Mouse (Mus musculus): ENCODE measurements around the gene Ccdc88c.
A peak's percentile ranks its signal among the peaks of the same experiment; 100 is the strongest.

Gene Ccdc88c

GRCm38 (mm10) chr12:100996378-100996898 lies 32.4 kb downstream of the Ccdc88c start:
- no peak for DNase-seq

- no peak for DNase-seq
These were observed 33.1 kb downstream of the Ccdc88c start for GRCm38 (mm10) chr12:100995607-100996377.

GRCm38 (mm10) chr12:100994140-100995015 lies 34.5 kb downstream of the Ccdc88c start:
- no peak for DNase-seq

- no peak for DNase-seq
These were observed 35.7 kb downstream of the Ccdc88c start for GRCm38 (mm10) chr12:100993146-100993545.

- DNase-seq, result no peak
These were observed 36.4 kb downstream of the Ccdc88c start for GRCm38 (mm10) chr12:100992505-100992904.

- no peak for DNase-seq
These were observed 37.7 kb downstream of the Ccdc88c start for GRCm38 (mm10) chr12:100991119-100991518.

- DNase-seq, result no peak
These were observed 38.6 kb downstream of the Ccdc88c start for GRCm38 (mm10) chr12:100990291-100990690.

- DNase-seq, result peak; percentile 34
These were observed 39.0 kb downstream of the Ccdc88c start for GRCm38 (mm10) chr12:100989780-100990288.

GRCm38 (mm10) chr12:100988324-100989130 lies 40.3 kb downstream of the Ccdc88c start:
- DNase-seq, result no peak

GRCm38 (mm10) chr12:100986423-100986822 lies 42.4 kb downstream of the Ccdc88c start:
- DNase-seq, result no peak

- no peak for DNase-seq
These were observed 43.1 kb downstream of the Ccdc88c start for GRCm38 (mm10) chr12:100985793-100986157.

GRCm38 (mm10) chr12:100985050-100985792 lies 43.6 kb downstream of the Ccdc88c start:
- DNase-seq, result no peak

GRCm38 (mm10) chr12:100983565-100983964 lies 45.3 kb downstream of the Ccdc88c start:
- DNase-seq, result no peak

GRCm38 (mm10) chr12:100982217-100982616 lies 46.6 kb downstream of the Ccdc88c start:
- DNase-seq, result no peak

- DNase-seq, result no peak
These were observed 48.3 kb downstream of the Ccdc88c start for GRCm38 (mm10) chr12:100980551-100981008.

- DNase-seq, result no peak
These were observed 49.2 kb downstream of the Ccdc88c start for GRCm38 (mm10) chr12:100979616-100980015.

GRCm38 (mm10) chr12:100977958-100978725 lies 50.7 kb downstream of the Ccdc88c start:
- DNase-seq, result no peak

GRCm38 (mm10) chr12:100977551-100977950 lies 51.3 kb downstream of the Ccdc88c start:
- no peak for DNase-seq

GRCm38 (mm10) chr12:100969808-100970207 lies 59.0 kb downstream of the Ccdc88c start:
- no peak for DNase-seq

- no peak for DNase-seq
These were observed 61.5 kb downstream of the Ccdc88c start for GRCm38 (mm10) chr12:100967383-100967782.

- DNase-seq, result no peak
These were observed 62.6 kb downstream of the Ccdc88c start for GRCm38 (mm10) chr12:100966253-100966652.

All from lung, postnatal 14 days (tissue).